Mouse (Mus musculus) lung, postnatal 4 days (tissue): Measurements from ENCODE around the gene Gm2004.
"Not testable (repeated sequence)": the region's sequence is repeated elsewhere in the genome, so short reads cannot be mapped to it uniquely, and the experiment has no call there.

Experiments used
- DNase-seq, 2 experiments: peaks; one replicate each; pipeline ENCODE4 v3.0.0; 2021

Gene Gm2004

DNA sequence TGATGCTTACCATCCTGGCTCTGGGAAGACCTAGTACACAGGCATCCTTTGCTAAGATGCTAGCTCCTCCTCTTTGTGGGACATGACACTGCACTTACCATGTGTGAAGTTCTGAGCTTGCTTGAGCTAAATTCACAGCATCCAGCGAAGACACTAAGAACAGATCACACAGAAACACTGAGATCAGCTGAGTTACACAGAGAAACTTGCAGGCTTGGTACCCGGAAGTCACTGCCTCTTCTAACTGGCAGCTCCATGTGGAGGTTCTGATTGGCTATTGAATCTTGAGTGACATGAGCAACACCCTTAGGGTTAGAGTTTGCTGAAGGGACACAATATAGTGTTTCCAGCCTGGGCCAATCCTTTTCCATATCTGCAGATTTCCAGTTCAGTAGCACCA lies at the start of gene Gm2004:
TSS of gene Gm2004 (minus strand) at position 101 of the 400 bp plus-strand sequence.
- not testable (repeated sequence) for DNase-seq
